Mouse (Mus musculus): ENCODE data around the gene Nlrp6. TPM values are rescaled to one million over a fixed set of nuclear protein-coding genes. Genes with fewer than 3 reads are reported as not detected.

The Nlrp6 gene
- total RNA-seq, 2 experiments from 2014 or later, result not detected

- peak; percentile 82 for ATAC-seq (replicated peaks; ENCODE audit: low FRiP score, poor library complexity, severe bottlenecking)
These were observed 12.0 kb upstream of the Nlrp6 start for GRCm38 (mm10) chr7:140908634-140909107.

- ATAC-seq (replicated peaks; ENCODE audit: low FRiP score, poor library complexity, severe bottlenecking), result no peak
These were observed 8.4 kb upstream of the Nlrp6 start for GRCm38 (mm10) chr7:140912293-140912692.

GRCm38 (mm10) chr7:140912846-140913482 is 7.7 kb upstream of the Nlrp6 start:
- ATAC-seq (replicated peaks; ENCODE audit: low FRiP score, poor library complexity, severe bottlenecking), result no peak

GRCm38 (mm10) chr7:140914031-140914690 is 6.5 kb upstream of the Nlrp6 start:
- no peak for ATAC-seq (replicated peaks; ENCODE audit: low FRiP score, poor library complexity, severe bottlenecking)

GRCm38 (mm10) chr7:140919911-140920310 is 791 bp upstream of the Nlrp6 start:
- no peak for ATAC-seq (replicated peaks; ENCODE audit: low FRiP score, poor library complexity, severe bottlenecking)

GRCm38 (mm10) chr7:140921225-140921975 is 698 bp downstream of the Nlrp6 start:
- no peak for ATAC-seq (replicated peaks; ENCODE audit: low FRiP score, poor library complexity, severe bottlenecking)

- ATAC-seq (replicated peaks; ENCODE audit: low FRiP score, poor library complexity, severe bottlenecking), result no peak
These were observed 1.8 kb downstream of the Nlrp6 start for GRCm38 (mm10) chr7:140922398-140923069.

GRCm38 (mm10) chr7:140923070-140923775 is 2.5 kb downstream of the Nlrp6 start:
- no peak for ATAC-seq (replicated peaks; ENCODE audit: low FRiP score, poor library complexity, severe bottlenecking)

- no peak for ATAC-seq (replicated peaks; ENCODE audit: low FRiP score, poor library complexity, severe bottlenecking)
These were observed 6.5 kb downstream of the Nlrp6 start for GRCm38 (mm10) chr7:140927181-140927580.

- ATAC-seq (replicated peaks; ENCODE audit: low FRiP score, poor library complexity, severe bottlenecking), result no peak
These were observed 17.7 kb downstream of the Nlrp6 start for GRCm38 (mm10) chr7:140938436-140938835.

- ATAC-seq (replicated peaks; ENCODE audit: low FRiP score, poor library complexity, severe bottlenecking), result no peak
These were observed 18.2 kb downstream of the Nlrp6 start for GRCm38 (mm10) chr7:140938896-140939295.

- no peak for ATAC-seq (replicated peaks; ENCODE audit: low FRiP score, poor library complexity, severe bottlenecking)
These were observed 19.0 kb downstream of the Nlrp6 start for GRCm38 (mm10) chr7:140939669-140940171.

GRCm38 (mm10) chr7:140941222-140942051 is 20.7 kb downstream of the Nlrp6 start, which contains the start of gene Pgghg:
Gene Pgghg, plus strand, starts transcription at chr7:140941391.
- ATAC-seq (replicated peaks; ENCODE audit: low FRiP score, poor library complexity, severe bottlenecking), result peak; percentile 94

- no peak for ATAC-seq (replicated peaks; ENCODE audit: low FRiP score, poor library complexity, severe bottlenecking)
These were observed 21.6 kb downstream of the Nlrp6 start for GRCm38 (mm10) chr7:140942341-140942740.

GRCm38 (mm10) chr7:140942811-140943210 is 22.1 kb downstream of the Nlrp6 start:
- ATAC-seq (replicated peaks; ENCODE audit: low FRiP score, poor library complexity, severe bottlenecking), result no peak

- ATAC-seq (replicated peaks; ENCODE audit: low FRiP score, poor library complexity, severe bottlenecking), result no peak
These were observed 22.7 kb downstream of the Nlrp6 start for GRCm38 (mm10) chr7:140943356-140943755.

- no peak for ATAC-seq (replicated peaks; ENCODE audit: low FRiP score, poor library complexity, severe bottlenecking)
These were observed 23.5 kb downstream of the Nlrp6 start for GRCm38 (mm10) chr7:140944236-140944635.

GRCm38 (mm10) chr7:140945247-140945646 is 24.5 kb downstream of the Nlrp6 start:
- ATAC-seq (replicated peaks; ENCODE audit: low FRiP score, poor library complexity, severe bottlenecking), result no peak

Measured in erythroblast, adult 5-6 weeks (primary cell).